Mouse (Mus musculus): ENCODE measurements around the gene Pagr1b. TPM values are rescaled to one million over a fixed set of nuclear protein-coding genes. Genes with fewer than 3 reads are reported as not detected.

The Pagr1b gene
- polyA plus RNA-seq, 1 experiment from 2014 or later: 0.50 TPM

- H3K9me3 ChIP-seq (replicated peaks; ENCODE audit: control insufficient read depth, low read length, poor library complexity, severe bottlenecking): no peaks in the 10 kb centered on the region
- H3K27ac ChIP-seq (ENCODE audit: low read length): no peak overlapping the region
- no peak for ATAC-seq
- H3K4me2 ChIP-seq (ENCODE audit: low read length): no peak overlapping the region
- H3K27me3 ChIP-seq (ENCODE audit: control insufficient read depth, insufficient read depth, low read depth, low read length): no peaks in the 10 kb centered on the region
- H3K4me1 ChIP-seq (ENCODE audit: control insufficient read depth, insufficient read depth, low read length): no peaks in the 10 kb centered on the region
- H3K9ac ChIP-seq (ENCODE audit: low read depth, low read length): no peak overlapping the region
- H3K4me3 ChIP-seq (ENCODE audit: low read depth, low read length): no peak overlapping the region
- peaks cover 7% of the 10 kb centered on the region; the same call in 1 of the 2 replicates for H3K36me3 ChIP-seq (ENCODE audit: control insufficient read depth, insufficient read depth, low read length)
- WGBS: 60% methylated on average over 10 of the region's 10 CpGs
Measured at GRCm38 (mm10) chr7:126984667-126985444, 31.4 kb downstream of the Pagr1b start.

- Histone ChIP-seq H3K4me2 (ENCODE audit: low read length) (no peak overlapping the region), H3K27me3 (ENCODE audit: control insufficient read depth, insufficient read depth, low read depth, low read length) (no peaks in the 10 kb centered on the region), H3K4me1 (ENCODE audit: control insufficient read depth, insufficient read depth, low read length) (no peaks in the 10 kb centered on the region), H3K9ac (ENCODE audit: low read depth, low read length) (no peak overlapping the region), H3K27ac (ENCODE audit: low read length) (no peak overlapping the region), H3K4me3 (ENCODE audit: low read depth, low read length) (no peak overlapping the region), H3K9me3 (replicated peaks; ENCODE audit: control insufficient read depth, low read length, poor library complexity, severe bottlenecking) (no peaks in the 10 kb centered on the region), H3K36me3 (ENCODE audit: control insufficient read depth, insufficient read depth, low read length) (peaks cover 14% of the 10 kb centered on the region)
- no peak for ATAC-seq
- WGBS: 81% methylated on average over 7 of the region's 7 CpGs
Measured at GRCm38 (mm10) chr7:126983113-126983512, 33.2 kb downstream of the Pagr1b start.

GRCm38 (mm10) chr7:126982054-126982453, 34.2 kb downstream of the Pagr1b start:
- Histone ChIP-seq H3K9me3 (replicated peaks; ENCODE audit: control insufficient read depth, low read length, poor library complexity, severe bottlenecking) (no peaks in the 10 kb centered on the region), H3K4me1 (ENCODE audit: control insufficient read depth, insufficient read depth, low read length) (peaks cover 5% of the 10 kb centered on the region), H3K36me3 (ENCODE audit: control insufficient read depth, insufficient read depth, low read length) (peaks cover 14% of the 10 kb centered on the region), H3K4me3 (ENCODE audit: low read depth, low read length) (no peak overlapping the region), H3K27me3 (ENCODE audit: control insufficient read depth, insufficient read depth, low read depth, low read length) (no peaks in the 10 kb centered on the region), H3K4me2 (ENCODE audit: low read length) (no peak overlapping the region), H3K27ac (ENCODE audit: low read length) (no peak overlapping the region), H3K9ac (ENCODE audit: low read depth, low read length) (no peak overlapping the region)
- 93% methylated on average over 4 of the region's 4 CpGs for WGBS
- ATAC-seq: no peak

GRCm38 (mm10) chr7:126981601-126982000, 34.7 kb downstream of the Pagr1b start:
- Histone ChIP-seq H3K27me3 (ENCODE audit: control insufficient read depth, insufficient read depth, low read depth, low read length) (no peaks in the 10 kb centered on the region), H3K4me3 (ENCODE audit: low read depth, low read length) (no peak overlapping the region), H3K4me1 (ENCODE audit: control insufficient read depth, insufficient read depth, low read length) (peaks cover 7% of the 10 kb centered on the region), H3K36me3 (ENCODE audit: control insufficient read depth, insufficient read depth, low read length) (peaks cover 14% of the 10 kb centered on the region), H3K4me2 (ENCODE audit: low read length) (no peak overlapping the region), H3K9ac (ENCODE audit: low read depth, low read length) (no peak overlapping the region), H3K9me3 (replicated peaks; ENCODE audit: control insufficient read depth, low read length, poor library complexity, severe bottlenecking) (no peaks in the 10 kb centered on the region), H3K27ac (ENCODE audit: low read length) (no peak overlapping the region)
- 87% methylated on average over 2 of the region's 2 CpGs for WGBS
- ATAC-seq: no peak

GRCm38 (mm10) chr7:126978841-126979240, 37.4 kb downstream of the Pagr1b start:
- H3K27me3 ChIP-seq (ENCODE audit: control insufficient read depth, insufficient read depth, low read depth, low read length): no peaks in the 10 kb centered on the region
- no peak overlapping the region for H3K9ac ChIP-seq (ENCODE audit: low read depth, low read length)
- no peak overlapping the region for H3K4me2 ChIP-seq (ENCODE audit: low read length)
- ATAC-seq: no peak
- peaks cover 14% of the 10 kb centered on the region for H3K36me3 ChIP-seq (ENCODE audit: control insufficient read depth, insufficient read depth, low read length)
- H3K27ac ChIP-seq (ENCODE audit: low read length): no peak overlapping the region
- no peaks in the 10 kb centered on the region for H3K9me3 ChIP-seq (replicated peaks; ENCODE audit: control insufficient read depth, low read length, poor library complexity, severe bottlenecking)
- 95% methylated on average over 6 of the region's 6 CpGs for WGBS
- no peak overlapping the region for H3K4me3 ChIP-seq (ENCODE audit: low read depth, low read length)
- H3K4me1 ChIP-seq (ENCODE audit: control insufficient read depth, insufficient read depth, low read length): peaks cover 10% of the 10 kb centered on the region

GRCm38 (mm10) chr7:126976878-126977459, 39.3 kb downstream of the Pagr1b start:
- Histone ChIP-seq H3K27ac (ENCODE audit: low read length) (peak overlapping the region; percentile 96; the same call in 1 of the 2 replicates), H3K27me3 (ENCODE audit: control insufficient read depth, insufficient read depth, low read depth, low read length) (no peaks in the 10 kb centered on the region), H3K9ac (ENCODE audit: low read depth, low read length) (peak overlapping the region; percentile 95), H3K4me2 (ENCODE audit: low read length) (peak overlapping the region; percentile 83), H3K4me1 (ENCODE audit: control insufficient read depth, insufficient read depth, low read length) (peaks cover 10% of the 10 kb centered on the region), H3K4me3 (ENCODE audit: low read depth, low read length) (peak overlapping the region; percentile 76), H3K36me3 (ENCODE audit: control insufficient read depth, insufficient read depth, low read length) (peaks cover 15% of the 10 kb centered on the region), H3K9me3 (replicated peaks; ENCODE audit: control insufficient read depth, low read length, poor library complexity, severe bottlenecking) (no peaks in the 10 kb centered on the region)
- 0 out of 2 replicates have a peak, but pooled peaks have one; percentile 0 for ATAC-seq
- WGBS: 26% methylated on average over 14 of the region's 14 CpGs

- ATAC-seq: peak; percentile 96
- H3K4me2 ChIP-seq (ENCODE audit: low read length): peak within 1 kb of the TSS; percentile 83
- 0% methylated on average over 55 of the region's 55 CpGs for WGBS
- H3K9ac ChIP-seq (ENCODE audit: low read depth, low read length): peak within 1 kb of the TSS; percentile 95
- H3K36me3 ChIP-seq (ENCODE audit: control insufficient read depth, insufficient read depth, low read length): peaks cover 21% of the 10 kb centered on the region
- peaks cover 10% of the 10 kb centered on the region for H3K4me1 ChIP-seq (ENCODE audit: control insufficient read depth, insufficient read depth, low read length)
- H3K4me3 ChIP-seq (ENCODE audit: low read depth, low read length): peak within 1 kb of the TSS; percentile 76
- no peaks in the 10 kb centered on the region for H3K9me3 ChIP-seq (replicated peaks; ENCODE audit: control insufficient read depth, low read length, poor library complexity, severe bottlenecking)
- no peaks in the 10 kb centered on the region for H3K27me3 ChIP-seq (ENCODE audit: control insufficient read depth, insufficient read depth, low read depth, low read length)
- H3K27ac ChIP-seq (ENCODE audit: low read length): peak within 1 kb of the TSS; percentile 96
Measured at GRCm38 (mm10) chr7:126975950-126976866, 40.1 kb downstream of the Pagr1b start, which contains the start of gene Cdiptos. Gene Cdiptos (minus strand): TSS chr7:126976098.

GRCm38 (mm10) chr7:126975893-126975949, 40.6 kb downstream of the Pagr1b start, which contains the start of gene Cdipt:
Gene Cdipt (plus strand): TSS chr7:126975914.
- 5% methylated on average over 1 of the region's 1 CpGs for WGBS
- H3K4me3 ChIP-seq (ENCODE audit: low read depth, low read length): peak within 1 kb of the TSS; percentile 76
- peaks cover 22% of the 10 kb centered on the region for H3K36me3 ChIP-seq (ENCODE audit: control insufficient read depth, insufficient read depth, low read length)
- H3K9ac ChIP-seq (ENCODE audit: low read depth, low read length): peak within 1 kb of the TSS; percentile 95
- peaks cover 10% of the 10 kb centered on the region for H3K4me1 ChIP-seq (ENCODE audit: control insufficient read depth, insufficient read depth, low read length)
- H3K27ac ChIP-seq (ENCODE audit: low read length): peak within 1 kb of the TSS; percentile 96
- peak within 1 kb of the TSS; percentile 83 for H3K4me2 ChIP-seq (ENCODE audit: low read length)
- no peaks in the 10 kb centered on the region for H3K27me3 ChIP-seq (ENCODE audit: control insufficient read depth, insufficient read depth, low read depth, low read length)
- no peak for ATAC-seq
- no peaks in the 10 kb centered on the region for H3K9me3 ChIP-seq (replicated peaks; ENCODE audit: control insufficient read depth, low read length, poor library complexity, severe bottlenecking)
